Mouse (Mus musculus): ENCODE results near the gene Dennd4c.

Gene Dennd4c

DNA sequence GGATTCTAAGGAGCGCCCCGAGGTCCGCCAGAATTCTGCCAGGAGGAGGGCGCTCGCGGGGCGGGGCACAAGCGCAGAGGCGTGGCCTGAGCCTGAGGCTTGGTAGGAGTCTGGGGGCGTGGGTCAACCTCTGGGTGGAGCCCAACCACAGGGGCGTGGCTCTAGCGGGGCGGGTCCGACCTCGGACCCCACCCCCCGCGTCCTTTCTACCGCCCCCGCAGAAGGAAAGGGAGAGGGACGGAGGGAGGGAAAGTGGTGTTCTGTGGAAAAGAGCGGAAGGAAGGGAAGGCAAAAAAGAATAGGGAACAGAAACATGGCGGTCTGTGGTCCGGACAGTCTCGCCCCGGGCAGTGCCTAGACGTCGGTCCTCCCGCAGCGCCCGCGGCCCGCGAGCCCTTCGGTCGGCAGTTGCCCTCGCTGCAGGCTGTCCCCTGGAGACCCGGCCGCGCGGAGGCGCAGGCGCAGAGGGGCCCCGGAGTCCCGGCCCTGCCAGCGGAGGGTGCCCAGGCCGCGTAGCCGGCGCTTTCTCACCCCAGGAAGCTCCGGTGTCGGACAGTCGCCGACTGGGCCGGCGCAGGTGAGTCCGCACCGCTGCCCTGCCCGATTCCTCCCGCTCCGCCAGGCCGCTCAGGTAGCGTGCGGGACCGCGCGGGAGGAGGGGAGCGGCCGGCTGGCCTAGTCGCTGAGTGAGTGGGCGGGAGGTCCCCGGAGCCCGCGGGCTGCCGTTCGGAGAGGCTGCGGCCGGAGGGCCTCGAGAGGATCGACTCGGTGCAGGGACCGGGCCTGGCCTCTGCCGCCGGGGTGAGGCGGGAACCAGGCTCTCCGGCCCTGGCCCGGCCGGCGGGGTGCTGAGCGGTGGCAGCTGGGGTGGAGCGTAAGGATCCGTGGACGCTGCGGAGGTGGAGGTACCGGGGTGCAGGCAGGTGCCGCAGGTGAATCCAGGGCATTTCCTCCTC, at the start of gene Dennd4c:
Dennd4c (plus strand) TSS at position 220 of the 956 bp plus-strand sequence.
- DNase-seq (ENCODE audit: low spot score) = peak; percentile 97

DNA sequence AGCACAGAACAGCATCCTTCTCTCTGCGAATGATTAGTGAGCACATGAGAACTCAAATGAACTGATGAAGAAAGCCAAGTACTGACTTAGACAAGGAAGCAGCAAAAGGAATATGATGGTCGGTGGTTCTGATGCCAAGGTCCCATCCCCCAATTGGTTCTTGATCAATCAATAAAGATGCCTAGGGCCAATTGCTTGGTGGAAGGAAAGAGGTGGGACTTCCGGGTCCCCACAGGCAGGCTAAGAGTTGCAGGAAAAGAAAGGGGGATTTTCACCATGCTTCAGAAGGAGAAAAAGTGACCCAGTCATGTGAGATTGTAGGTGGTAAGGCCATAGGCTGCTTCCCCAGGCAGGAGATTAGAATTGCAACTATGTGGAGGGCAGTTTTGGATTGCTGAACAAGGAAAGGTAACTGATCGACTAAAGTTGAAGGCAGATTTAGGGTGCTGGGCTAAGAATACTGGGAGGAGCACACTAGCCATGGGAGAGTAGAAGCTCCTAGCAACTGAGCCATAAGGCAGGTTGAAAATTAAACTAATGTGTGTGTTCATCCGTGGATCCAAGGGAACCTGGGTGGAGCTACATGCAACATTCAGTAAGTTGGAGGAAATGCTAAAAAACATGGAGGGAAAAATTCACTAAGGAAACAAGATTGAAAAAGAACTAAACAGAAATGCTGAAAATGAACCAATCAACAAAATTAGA, 49.0 kb upstream of the Dennd4c start:
- DNase-seq (ENCODE audit: low spot score) = no peak

DNA sequence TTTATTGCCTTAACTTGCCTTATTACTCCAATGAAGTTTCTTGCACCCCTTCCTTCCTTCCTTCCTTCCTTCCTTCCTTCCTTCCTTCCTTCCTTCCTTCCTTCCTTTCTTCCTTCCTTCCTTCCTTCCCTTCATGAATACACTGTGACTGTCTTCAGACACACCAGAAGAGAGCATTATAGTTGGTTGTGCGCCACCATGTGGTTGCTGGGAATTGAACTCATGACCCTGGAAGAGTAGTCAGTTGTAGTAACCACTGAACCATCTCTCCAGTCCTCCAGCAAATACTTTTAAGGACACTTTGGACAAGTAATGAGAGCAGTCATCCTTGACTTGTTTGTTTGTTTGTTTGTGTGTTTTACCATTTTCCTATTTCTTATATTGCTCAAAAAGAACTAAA, 39.6 kb upstream of the Dennd4c start:
- no peak for DNase-seq (ENCODE audit: low spot score)

DNA sequence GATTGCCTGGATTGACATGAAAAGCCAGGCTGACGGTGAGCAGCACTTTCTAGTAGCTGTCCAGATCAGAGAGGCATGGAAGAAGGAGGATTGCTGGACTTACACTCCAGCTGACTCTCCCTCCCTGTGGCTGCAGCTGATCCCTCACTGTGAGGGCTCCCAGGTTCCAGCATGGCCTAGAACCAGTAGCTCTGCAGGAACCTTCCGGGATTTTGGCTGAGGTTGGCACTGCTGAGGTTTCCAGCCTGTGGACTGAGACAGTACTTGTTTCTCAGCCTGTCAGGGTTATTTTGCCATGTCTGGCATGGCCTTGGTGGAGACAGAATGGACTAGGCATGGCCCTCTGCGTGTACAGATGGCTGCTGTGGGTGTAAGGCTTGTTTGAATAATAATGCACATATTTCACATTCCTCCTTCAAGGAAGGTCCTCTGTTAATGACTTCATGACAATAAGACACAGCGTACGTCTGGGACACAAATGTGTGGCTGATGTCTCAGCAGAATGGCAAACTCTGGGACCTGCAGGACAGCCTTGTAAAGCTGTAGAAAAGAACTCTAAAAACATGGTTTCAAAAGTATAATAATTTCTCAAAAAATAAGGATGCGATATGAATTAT, 38.2 kb upstream of the Dennd4c start:
- DNase-seq (ENCODE audit: low spot score) = no peak

DNA sequence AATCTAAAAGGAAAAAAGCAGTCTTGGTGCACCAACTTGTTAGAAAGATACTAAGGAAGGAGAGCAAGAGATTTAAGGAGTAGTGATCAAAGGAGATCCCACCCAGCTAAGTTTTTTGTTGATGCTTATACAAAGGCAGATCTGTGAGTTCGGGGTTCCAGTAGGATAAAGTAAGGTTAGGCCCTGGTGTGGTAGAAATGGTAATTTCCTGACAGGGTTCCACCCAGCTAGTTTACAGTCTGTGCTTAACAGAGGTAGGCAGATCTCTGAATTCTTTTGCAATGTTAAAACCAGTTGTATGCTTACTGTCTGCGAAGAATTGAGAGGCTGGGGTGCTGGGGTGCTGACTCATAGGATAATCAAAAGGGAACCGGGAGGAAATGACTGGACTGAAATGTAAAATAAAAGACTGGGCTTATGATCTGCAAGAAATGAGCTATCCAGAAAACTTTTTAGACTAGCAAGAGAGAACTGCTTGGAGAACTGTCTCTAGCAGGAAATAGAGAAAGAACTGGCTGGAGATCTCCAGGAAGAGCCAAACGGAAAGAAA, 37.6 kb upstream of the Dennd4c start:
- DNase-seq (ENCODE audit: low spot score) = no peak

DNA sequence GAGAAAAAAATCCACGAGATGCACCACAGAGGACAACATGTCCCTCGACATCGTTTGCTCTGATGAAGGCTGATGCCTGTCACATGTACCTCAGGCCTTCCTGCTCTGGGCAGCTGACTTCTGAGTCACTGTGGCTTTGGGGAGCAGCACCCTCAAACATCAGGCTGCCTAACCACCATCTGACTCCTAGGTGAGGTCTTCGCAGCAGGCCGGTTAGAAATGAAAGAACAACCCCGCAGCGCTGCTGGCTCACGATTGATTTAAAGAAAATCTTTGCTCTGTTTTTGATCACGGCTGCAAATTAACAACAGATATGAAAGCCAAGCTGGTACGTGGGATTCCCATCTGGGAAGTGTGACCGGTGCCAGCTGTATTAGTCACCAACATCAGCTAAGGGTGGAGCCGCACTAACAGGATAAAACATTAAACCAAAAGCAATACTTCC, 35.6 kb upstream of the Dennd4c start:
- DNase-seq (ENCODE audit: low spot score) = peak; percentile 69

DNA sequence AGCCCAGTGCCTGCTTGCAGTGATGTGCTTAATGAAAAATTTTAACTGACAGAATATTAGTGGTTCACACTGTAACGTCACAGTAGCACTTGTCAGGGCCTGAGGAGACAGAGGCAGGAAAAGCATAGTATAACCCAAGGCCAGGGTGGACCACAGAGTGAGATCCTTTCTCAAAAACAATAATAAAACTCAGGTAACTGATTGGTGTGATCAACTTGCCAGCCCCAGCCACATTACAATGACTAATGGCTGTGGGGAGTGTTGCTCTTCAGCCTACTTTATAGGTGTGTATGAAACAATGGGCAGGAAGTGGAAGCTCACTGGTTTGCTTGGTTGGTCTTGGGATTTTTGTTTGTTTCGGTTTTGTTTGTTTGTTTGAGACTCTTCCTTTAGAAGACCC, 34.8 kb upstream of the Dennd4c start:
- no peak for DNase-seq (ENCODE audit: low spot score)

DNA sequence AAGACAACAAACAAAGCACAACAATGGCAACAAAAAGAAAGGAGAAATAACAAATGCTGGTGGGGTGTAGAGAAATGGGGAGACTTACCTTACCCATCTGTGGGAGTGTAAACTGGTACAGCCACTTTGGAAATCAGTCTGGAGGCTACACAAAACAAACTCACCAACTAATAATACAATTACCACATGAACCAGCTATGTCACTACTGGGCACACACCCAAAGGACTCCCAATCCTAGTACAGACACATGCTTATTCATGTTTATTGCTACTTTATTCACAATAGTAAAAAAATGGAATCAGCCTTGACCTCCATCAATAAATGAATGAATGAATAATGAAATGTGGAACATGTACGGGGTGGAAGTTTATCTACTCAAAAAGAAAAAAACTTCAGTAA, 33.0 kb upstream of the Dennd4c start:
- DNase-seq (ENCODE audit: low spot score) = no peak

DNA sequence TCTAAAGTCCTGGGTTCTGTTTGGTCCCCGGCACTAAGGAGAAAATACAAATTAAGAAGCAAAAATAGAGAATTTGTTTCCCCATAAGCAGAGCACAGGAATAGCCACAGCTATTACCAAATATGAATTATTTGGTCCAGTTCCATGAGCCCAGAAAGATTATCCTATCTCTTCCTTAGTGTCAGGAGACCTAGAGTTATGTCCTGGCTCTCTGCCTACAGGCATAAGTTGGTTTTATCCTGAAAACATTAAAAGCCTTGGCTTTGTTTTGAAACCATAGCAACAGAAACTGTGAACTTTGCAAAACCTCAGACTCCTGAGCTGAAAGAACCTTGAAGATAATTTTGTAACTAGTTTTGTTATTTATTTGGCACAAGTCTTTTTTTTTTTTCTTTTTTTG, 31.2 kb upstream of the Dennd4c start:
- no peak for DNase-seq (ENCODE audit: low spot score)

DNA sequence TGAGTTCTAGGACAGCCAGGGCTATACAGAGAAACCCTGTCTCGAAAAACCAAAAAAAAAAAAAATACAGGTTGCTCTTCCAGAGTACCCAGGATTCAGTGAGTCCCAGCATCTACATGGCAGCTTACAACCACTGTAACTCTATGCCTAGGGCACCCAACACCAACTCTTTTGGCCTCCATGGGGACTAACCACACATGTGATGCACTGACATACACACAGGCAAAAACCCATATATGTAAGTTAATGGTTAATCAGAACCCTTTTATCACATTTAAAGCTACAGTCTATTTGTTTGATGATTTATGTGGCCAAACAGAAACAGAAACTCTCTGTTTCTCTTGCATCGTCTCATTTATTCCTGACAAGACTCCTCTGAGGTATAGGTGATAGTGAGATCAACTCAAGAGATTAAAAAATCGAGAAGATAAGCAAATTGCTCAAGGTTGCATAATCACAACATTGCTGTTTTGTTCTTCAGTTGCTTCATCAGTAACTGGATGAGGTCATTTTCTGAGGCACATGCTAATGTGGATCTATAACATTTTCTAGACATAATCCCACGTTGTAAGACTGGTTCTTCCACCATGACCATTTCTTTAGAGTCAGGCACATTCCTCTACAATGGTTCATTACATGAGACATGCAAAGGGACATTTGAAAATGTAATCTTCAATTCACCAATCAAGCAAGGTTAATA, 29.3 kb upstream of the Dennd4c start:
- no peak for DNase-seq (ENCODE audit: low spot score)

DNA sequence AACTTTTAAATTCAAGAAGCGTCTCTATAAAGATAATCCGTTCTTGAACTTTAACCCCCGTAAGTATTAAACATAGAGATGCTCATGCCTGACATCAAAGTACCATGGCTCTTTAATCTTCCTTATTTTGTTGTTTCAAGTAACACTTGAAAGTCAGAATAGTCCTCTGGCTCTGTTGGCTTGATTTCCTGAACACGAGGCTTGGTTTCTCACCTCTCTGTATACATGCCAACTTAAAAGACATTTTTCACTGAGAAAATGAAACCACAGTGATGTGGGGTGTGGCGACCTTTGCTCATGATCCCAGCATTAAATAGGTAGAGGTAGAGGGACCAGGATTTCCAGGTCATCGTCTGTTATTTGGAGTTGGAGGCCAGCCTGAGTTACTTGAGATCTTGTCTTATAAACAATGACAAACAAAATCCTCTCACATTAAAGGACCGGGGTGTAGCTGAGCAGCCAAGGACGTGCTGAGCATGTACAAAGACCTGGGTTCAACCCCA, 26.4 kb upstream of the Dennd4c start:
- peak; percentile 8 for DNase-seq (ENCODE audit: low spot score)

DNA sequence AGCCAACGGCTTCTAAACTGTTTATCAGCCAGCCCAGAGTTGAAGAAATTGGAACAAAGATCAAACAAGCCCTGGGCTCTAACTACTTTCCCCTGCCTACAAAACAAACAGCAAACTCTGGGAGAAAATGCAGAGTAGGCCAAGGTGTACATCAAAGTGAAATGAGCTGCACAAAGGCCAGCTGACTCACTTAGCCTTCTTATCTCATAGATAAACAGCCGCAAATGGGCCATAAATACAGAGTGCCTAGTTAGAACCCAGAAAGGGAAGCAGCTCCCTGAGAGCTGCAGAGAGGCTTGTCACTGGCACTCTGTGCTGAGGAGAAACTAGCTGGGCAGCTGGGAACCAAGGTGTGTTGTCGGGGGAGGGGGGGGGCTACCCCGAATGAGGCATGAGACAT, 23.2 kb upstream of the Dennd4c start:
- peak; percentile 41 for DNase-seq (ENCODE audit: low spot score)

DNA sequence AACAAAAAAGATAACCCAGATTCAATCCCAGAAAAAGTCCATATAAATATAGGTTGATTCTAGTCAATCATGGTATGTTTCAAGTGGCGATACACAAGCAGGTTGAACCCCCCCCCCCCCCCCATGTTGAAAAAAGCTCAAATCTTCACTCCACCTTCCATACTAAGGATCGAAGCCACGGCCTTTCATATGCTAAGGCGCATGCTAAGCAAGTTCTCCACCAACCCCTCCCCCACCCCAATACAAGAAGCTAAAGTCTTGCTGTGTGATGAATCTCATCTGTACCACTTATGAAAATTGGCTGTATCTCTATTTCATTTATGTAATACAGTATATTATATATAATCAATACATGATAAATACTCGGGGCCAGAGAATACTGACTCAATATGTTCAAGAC, 22.2 kb upstream of the Dennd4c start:
- DNase-seq (ENCODE audit: low spot score) = no peak

DNA sequence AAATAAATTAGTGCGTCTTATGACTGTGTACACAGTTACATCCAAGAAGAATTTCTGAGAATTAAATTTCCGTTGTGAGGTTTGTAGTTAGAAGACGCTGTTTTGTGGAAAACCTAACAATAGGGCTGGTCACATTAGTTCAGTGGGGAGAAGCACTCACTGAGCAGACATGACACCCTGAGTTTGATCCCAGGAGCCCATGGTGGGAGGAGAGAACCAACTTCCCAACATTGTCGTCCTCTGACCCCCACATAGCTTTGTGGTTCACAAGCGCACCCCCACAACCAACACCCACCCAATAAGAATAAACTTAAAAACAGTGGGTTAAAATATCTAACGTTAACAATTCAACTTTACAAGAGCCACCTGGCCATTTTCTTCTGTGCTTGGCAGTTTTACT, 18.5 kb upstream of the Dennd4c start:
- no peak for DNase-seq (ENCODE audit: low spot score)

DNA sequence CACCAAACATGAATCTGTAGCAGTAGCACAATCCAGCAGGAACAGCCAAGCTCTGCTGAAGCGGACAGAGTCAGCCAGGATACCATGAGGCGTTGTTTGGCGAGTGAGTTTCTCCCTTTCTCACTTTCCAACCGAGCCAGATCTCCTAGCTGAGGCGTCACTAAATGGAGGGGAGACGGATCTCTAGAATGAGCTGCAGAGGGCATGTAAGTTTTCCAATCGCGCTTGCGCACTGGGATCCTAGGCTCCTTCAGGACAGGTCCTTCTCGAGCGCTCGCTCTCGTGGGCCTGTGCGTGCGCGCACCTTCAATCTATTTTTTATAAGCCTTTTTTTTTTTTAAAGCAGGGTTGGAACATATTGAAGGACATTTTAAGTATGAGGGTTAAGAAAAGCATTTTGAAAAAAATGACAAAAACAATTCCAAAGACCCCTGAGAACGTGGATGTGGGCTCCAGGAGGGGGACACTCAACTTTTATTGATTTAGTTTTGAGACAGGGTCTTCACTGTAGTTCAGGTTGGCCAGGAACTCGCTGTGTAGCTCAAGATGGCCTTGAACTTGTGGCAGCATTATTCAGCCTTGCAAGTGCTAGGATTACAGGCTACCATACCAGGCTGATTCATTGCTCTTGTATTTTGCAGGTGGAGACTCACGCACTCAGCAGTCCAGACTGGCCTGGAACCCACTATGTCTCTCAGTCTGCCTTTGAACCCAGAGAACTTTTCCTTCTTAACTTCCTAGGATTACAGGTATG, 14.1 kb upstream of the Dennd4c start:
- DNase-seq (ENCODE audit: low spot score) = no peak

DNA sequence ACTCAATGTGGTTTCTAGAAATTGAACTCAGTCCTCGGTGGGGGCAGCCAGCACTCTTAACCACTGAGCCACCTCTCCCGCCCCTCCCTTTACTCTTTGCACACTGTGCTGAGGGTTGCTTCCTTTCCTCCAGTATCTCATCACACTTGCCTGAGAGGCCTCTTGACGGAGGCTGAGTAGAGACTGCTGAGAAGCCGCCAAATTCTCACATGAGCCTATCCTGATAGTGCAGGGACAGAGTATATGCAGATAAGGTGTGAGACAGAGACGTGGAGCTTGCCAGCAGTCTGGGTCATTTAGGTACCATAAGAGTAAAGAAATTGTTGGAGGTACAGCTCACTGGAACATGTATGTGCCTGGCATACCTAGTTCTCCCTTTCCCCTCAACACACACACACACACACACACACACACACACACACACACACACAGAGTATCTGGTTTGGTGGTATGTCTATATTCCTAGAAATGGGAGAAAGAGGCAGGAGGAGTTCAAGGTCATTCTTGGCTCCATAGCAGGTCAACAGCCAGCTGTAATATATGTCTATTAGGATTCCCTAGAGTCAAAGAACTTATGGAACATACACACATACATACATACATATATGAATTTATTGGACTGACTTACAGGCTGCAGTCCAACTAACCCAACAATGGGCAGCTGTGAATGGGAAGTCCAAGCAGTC, 8.9 kb upstream of the Dennd4c start:
- no peak for DNase-seq (ENCODE audit: low spot score)

DNA sequence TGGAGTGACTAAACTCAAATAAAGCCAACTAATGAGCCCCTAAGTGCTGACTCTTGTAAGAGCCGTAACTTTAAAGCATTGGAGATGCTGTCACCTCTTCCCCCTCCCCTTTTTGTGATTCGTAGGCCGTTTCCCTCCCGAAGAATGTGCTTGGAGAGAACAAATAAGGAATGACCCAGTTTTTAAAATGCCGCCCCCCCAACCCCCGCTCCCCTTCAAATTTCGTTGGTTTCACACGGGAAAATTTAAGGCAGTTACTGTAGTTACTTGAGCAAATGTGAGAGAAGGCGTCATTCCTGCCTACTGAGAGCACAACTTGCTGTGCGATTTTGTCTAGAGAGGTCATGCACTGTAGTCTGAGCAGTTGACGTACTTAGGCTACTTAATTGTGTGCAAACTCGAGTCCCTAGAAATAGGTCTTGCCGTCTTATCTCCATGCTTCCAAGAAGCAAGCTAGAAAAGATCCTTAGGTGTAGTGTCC, 1.0 kb downstream of the Dennd4c start:
- no peak for DNase-seq (ENCODE audit: low spot score)

DNA sequence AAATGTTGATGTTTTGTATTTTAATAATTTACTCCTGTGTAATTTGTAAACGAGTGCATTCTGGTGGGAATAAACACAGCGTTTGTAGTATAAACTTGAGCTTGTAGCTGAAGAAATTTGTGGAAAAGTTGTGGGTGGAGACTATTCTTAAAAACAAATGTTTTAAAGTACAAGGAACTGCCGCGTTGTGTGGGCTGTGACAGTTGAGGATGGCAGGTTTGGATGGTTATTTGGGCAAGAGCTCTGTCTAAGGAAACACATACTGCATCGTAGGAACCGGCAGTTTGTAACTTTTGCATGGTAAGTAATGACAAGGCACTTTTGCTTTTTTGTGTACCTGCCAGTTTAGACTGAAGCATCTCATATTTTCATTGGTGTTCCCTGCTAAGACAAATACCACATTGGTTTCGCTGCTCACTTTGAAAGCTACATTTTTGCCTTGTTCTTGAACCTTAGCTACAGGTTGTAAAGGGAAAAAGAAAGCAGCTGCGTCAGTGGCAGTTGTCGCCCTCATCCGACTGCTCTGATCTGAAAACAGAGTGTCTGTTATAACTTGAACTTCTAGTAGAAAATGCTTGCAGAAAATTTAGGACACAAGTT, 2.1 kb downstream of the Dennd4c start:
- DNase-seq (ENCODE audit: low spot score) = no peak

DNA sequence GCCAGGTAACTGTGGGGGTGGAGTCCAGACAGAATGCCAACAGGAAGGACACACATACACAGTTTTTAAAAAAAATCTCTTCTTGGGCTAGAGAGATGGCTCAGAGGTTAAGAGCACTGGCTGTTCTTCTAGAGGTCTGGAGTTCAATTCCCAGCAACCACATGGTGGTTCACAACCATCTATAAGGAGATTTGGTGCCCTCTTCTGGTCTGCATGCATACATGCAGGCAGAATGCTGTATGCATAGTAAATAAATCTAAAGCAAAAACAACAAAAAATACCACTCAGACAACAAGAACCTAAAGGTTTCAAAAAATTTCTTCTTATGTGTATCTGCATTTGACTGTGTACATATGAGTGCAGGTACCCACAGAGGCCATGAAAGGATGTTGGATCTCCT, 16.0 kb downstream of the Dennd4c start:
- no peak for DNase-seq (ENCODE audit: low spot score)

DNA sequence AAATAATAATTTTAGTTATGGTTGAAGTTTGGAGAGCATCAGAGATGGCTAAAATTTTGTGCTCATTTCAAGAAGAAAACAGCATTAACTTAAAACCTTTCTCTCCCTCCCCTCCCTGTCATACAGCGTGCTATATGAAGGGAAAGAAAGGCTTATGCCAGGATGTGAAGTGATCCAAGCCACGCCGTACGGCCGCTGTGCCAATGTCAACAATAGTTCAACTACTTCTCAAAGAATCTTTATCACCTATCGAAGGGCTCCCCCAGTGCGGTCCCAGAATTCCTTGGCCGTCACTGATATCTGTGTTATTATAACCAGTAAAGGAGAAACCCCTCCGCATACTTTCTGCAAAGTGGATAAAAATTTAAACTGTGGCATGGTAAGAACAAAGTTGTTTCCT, 29.2 kb downstream of the Dennd4c start:
- DNase-seq (ENCODE audit: low spot score) = peak; percentile 6
